Mouse (Mus musculus): ENCODE data around the gene Fcamr.

Gene Fcamr

GRCm38 (mm10) chr1:130800602-130801001, at the start of gene Fcamr:
Gene Fcamr (plus strand): TSS chr1:130800902.
- DNase-seq: no peak

- no peak for DNase-seq
Observed at GRCm38 (mm10) chr1:130759689-130760088, 41.0 kb upstream of the Fcamr start.

DNA sequence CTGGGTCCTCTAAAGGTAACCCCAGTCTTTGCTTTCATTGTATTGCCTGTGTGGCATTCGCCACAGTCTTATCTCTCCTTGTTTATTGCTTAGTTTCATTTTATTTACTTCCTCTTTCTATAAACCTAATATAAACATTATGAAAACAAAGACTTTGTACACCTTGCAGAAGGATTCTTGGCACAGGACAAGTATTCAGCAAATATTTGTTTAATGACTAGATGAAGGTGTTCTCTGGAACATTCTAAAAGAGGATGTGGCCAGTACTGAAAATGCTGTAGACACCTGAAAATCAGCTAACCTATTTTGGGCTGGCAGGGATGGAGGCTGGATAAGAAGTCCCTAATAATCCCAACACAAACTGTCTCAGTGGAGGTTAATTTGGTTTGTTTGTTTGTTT, 39.1 kb upstream of the Fcamr start:
- no peak for DNase-seq

GRCm38 (mm10) chr1:130762045-130762760, 38.5 kb upstream of the Fcamr start:
- no peak for DNase-seq

GRCm38 (mm10) chr1:130764027-130764461, 36.7 kb upstream of the Fcamr start:
- DNase-seq: no peak

DNA sequence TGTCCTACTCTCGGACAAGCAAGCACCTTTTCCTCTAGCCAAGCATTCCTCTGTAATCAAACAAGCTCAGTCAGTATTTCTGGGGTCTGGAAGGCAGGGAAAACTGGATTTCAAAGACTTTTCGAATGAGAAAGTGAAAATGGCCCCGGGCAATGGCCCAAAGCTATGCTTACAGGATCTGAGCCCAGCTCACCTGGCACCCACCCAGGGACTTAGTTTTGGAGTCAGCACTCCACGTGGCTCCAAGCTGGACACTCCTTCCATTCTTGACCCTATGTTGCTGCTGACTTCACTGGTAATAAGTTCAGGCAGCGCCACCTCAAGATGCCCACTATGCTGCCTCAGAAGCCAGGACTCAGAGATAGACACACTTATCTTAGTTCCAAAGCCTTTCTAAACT, 33.6 kb upstream of the Fcamr start:
- no peak for DNase-seq

DNA sequence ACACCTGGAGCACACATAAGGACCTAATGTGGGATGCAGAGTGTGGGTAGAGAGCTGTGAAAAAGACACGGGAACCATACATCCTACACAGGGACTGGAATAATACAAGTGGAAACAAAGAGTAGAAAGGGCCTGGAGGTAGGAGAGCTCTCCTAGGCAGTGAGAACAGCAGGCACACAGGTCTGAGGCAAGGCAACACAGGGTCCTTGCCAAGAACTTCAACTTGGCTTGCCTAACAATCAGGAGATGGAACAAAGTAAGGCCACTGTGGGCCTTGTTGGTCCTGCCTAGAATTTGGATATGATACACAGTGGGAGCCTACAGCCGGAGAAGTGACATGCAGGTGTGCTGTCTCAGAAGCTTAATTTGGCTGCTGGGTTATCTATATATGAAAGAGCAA, 30.8 kb upstream of the Fcamr start:
- no peak for DNase-seq

DNA sequence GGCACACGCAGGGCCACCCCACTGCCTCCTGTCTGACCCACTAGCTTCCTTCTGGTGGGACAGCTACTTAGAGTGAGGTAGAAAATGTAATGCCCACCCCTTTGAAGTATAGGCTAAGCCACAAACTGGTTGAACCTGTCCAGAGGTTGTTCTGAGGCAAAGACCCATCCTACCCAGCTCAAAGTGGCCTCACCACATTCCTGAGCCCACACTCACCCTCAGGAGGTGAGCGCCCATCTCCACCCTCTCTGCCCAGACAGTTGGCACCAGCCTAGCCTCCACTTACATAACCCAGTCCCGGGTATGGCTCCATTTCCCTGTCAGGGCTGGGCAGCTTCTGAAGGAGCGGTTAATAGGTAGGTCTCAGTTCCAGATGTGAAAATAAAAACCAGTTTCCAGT, 30.2 kb upstream of the Fcamr start:
- no peak for DNase-seq

DNA sequence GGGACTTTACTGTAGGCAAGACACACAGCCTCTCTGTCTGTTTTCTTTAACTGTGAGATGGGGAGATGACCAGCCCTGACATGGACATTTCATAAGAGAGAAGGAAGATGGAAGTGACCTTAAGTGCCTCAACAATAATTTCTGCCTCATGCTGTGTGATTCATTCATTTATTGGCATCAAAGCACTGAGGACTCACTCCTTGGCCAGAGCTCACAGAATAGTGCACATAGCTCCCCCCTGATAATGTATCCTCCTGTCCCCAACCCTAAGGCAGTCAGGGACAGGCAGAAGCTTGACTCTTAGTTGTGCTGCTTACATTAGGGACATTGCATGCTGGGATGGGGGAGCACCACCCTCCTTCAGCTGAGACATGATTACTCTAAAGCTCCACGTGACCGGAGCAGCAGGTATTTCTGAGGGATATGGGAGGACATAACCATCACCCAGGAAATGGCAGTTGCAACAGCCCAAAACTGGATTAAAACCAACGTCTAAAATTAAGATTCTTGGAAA, 29.7 kb upstream of the Fcamr start:
- DNase-seq: no peak

GRCm38 (mm10) chr1:130775234-130775633, 25.5 kb upstream of the Fcamr start:
- DNase-seq: no peak

DNA sequence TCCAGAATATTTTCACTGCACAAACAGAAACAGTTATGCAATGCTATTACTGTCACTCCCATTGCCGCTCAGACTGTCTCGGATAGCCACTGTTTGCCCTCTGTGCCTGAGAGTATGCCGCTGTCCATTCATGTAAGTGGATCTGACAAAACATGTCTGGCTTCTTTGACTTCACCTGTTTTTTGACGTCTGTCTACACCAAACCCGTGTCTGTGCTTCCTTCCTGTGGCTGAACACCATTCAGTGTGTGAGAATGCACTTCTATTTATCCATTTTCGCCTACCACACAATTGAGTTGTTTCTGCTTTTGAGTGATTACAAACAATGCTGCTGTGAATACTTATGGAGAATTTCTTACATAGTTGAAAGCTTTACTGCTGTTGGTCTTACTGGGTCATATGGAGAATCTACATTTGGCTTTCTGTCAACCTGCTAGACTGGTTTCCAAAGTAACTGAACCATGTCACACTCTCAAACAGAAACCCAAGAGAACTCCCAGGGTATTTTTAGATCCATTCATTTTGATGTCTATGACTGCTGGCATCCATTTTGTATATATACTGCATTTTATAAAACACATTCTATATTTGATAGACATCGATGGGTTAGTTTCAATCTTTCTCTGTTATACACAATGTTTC, 24.9 kb upstream of the Fcamr start:
- no peak for DNase-seq

DNA sequence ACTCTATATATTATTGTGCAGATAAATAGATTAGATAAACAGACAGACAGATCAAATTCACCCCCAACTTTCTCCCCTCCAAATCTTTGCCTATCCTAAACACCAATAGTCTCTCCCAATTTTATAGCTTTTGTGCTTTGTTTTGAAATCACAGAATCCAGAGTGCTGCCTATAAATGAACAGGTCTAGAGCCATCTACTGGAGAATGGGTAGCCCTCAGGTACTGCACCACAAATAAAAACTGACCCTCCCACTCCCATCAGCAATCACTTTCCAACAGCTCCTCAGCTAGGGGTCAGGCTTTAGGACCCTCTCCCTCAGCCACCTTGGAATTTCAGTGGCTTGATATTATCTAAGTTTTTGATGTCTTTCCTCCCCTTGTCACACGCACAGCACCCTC, 24.1 kb upstream of the Fcamr start:
- DNase-seq: no peak

DNA sequence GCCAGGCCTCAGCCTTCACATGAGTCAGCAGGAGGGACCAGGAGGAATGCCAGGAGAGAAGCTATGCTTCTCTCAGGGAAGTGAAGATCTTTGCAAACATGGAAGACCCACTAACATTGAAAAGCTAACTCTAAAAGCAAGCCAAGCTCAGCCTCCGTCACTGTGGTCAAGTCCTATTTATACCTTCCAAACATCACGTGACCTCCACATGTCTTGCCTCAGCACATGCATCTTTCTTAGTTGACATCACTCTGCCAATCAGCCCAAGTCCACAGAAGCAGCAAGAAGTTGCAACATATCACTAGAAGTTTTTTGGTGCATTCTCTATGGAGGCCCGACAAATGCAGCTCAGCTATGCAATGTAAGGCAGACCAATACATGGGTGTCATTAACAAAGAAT, 20.8 kb upstream of the Fcamr start:
- no peak for DNase-seq

- DNase-seq: no peak
Observed at GRCm38 (mm10) chr1:130784054-130784453, 16.6 kb upstream of the Fcamr start.

GRCm38 (mm10) chr1:130787001-130787400, 13.7 kb upstream of the Fcamr start:
- DNase-seq: no peak

DNA sequence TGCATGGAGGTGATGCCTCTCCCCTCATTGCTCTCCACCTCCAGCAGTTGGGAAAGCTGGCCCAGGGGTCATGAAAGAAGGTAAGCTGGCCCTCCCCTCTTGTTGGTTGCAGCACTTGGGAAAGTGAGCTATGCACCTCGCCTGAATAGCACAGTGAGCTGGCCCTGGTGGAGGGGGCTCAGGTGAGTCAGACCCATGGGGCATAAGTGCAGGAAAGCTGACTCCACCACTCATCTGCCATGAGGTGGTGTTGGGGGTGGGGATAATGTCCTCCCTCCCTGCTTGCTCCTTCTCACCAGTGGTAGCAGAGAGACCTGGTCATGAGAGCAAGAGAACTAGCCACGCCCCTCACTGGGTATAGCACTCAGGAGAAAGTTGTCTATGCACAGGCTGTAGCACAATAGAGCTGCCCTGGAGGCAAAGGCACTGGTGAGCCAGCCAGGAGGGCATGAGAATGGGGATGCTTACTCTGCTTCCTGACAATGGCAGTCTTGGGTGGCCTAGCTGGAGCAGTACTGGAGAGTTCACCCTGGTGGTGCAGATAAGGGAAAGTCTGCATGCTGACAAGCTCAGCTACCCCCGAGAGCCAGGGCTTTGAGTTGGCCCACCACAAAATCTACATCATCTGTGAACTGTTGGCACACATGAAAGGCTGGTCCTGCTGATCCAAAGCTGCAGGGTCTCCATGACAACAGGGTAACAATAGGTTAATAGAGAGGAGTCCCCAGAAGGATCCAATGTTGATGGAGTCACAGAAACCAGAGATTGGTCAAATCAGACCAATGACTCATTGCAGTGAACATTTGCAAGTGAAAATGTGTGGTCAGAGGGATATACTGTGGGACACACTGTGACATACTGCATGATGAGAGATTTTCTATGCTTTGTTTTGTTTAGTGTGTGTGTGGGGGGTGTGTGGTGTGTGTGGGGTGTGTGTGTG, 10.9 kb upstream of the Fcamr start:
- no peak for DNase-seq

GRCm38 (mm10) chr1:130795331-130795730, 5.4 kb upstream of the Fcamr start:
- no peak for DNase-seq

DNA sequence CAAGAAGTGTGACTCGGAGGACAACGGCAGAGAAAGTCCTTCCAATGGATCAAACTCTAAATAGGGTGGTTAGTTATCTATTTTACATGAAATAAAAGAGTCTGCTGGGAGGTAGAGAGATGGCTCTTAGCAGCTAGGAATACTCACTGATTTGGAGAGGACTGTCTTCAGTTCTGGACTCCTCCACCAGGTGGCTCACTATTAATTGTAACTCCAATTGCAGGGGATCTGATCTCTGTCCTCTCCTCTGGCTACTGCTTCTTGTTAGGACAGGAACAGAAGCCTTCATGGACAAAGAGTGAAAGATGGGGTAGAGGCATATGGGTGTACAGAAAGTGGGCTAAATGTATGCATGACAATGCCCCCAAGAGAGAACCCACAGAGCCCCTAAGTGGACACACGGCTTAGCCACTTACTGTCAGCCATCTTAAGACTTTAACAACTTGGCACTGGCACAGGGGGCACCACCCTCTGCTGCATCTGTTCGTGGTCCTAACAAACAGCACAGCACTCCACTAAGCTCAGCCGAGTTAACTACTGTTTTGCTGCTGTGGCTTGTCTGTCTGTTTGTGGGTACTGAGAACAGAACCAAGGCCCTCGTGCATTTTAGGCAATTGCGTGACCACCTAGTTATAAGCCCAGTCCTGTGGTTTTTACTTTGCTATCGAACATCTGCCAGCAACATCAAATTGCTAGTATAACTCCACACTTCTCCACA, 3.6 kb upstream of the Fcamr start:
- peak in 1 of 2 experiments; percentile 33 for DNase-seq

GRCm38 (mm10) chr1:130798037-130798436, 2.7 kb upstream of the Fcamr start:
- no peak for DNase-seq

GRCm38 (mm10) chr1:130798551-130798950, 2.2 kb upstream of the Fcamr start:
- DNase-seq: no peak

DNA sequence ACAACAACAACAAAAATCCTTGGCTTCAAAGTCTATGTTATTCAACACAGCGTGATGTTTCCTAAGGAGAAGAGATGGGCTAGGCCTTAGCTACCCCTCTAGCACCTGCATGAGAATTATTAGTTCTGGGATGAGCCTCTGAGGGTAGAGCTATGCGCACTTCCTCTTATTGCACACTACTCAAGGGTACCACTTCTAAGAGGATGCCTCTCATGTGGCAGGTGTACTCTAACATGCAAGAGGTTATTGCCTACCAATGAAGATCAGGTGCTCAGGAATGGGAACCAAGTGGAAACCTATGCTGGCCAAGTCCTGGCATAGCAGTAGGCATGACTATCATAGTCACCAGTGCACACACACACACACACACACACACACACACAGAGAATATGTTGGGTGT, 1.3 kb upstream of the Fcamr start:
- peak in 1 of 2 experiments; percentile 23 for DNase-seq

GRCm38 (mm10) chr1:130801511-130801910, 809 bp downstream of the Fcamr start:
- no peak for DNase-seq

DNA sequence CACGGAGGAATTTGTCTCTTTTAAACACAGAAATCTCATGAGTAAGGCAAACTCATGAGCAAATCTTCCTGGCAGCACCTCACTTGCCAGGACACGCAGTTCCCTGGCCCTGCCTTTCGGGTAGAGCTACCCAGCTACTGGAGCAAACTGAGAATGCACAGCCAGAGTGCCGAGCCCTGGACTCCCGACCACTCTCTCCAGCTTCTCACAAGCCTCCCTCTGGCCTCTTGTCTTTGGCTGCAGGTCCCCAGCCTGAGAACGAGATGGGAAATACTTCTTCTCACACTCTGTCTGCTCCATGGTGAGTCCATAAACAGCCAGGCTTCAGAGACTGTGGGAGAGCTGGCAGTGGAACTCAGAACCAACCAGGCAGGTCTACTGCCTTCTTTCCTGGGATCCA, 2.3 kb downstream of the Fcamr start:
- no peak for DNase-seq

Data from thymus, adult 18-20 months (tissue).